Mouse (Mus musculus): Measurements from ENCODE around the gene Vmn2r94. TPM values are rescaled to one million over a fixed set of nuclear protein-coding genes. Genes with fewer than 3 reads are reported as not detected.

Gene Vmn2r94
- polyA plus RNA-seq (2012; rRNA removed) = not detected in 2 replicates

DNA sequence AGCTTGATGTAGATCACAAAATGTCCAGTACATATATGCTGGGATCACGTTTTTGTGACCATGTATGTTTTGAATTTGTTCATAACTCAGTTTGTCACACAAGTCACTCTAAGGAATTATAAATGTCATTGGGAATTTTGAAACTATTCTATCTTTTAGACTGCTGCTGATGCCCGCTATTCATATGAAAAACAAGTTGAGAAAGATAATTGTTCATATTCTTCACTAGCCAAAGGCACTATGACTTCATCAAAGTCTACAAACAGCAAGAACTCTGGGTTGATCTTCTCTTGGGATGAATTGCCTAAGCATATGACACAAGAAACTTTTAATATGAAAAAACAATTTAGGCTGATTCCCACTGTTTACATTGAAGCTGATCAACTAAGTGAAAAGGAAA is at the start of gene Vmn2r94:
Vmn2r94 (minus strand) TSS at position 101 of the 400 bp plus-strand sequence.

DNA sequence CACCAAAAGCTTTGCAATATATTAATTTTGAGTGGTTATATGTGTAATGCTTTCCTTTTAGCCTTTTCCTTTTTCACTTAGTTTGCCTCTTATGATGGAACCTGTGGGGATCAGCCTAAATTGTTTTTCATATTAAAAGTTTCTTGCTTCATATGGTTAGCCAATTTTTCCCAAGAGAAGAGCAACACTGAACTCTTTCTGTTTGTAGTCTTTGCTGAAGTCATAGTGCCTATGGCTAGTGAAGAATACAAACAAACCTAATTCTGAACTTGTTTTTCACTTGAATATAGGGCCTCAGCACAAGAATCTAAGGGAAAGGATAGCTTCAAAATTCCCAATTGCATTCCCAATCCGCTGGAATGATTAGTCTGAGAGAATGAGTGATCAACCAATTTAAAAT is 20.2 kb upstream of the Vmn2r94 start, which contains the start of gene Vmn2r93:
Vmn2r93 (plus strand) TSS at position 301 of the 400 bp plus-strand sequence.

Other genes starting within 250 kb of the Vmn2r94 start
- not detected in 2 replicates for gene Vmn2r124, start 228.3 kb downstream of the Vmn2r94 start, polyA plus RNA-seq (2012; rRNA removed)
- gene Vmn2r91, start 192.7 kb downstream of the Vmn2r94 start, polyA plus RNA-seq (2012; rRNA removed) = not detected in 2 replicates
- not detected in 2 replicates for gene Vmn2r92, start 125.9 kb downstream of the Vmn2r94 start, polyA plus RNA-seq (2012; rRNA removed)
- not detected in 2 replicates for gene Vmn2r93, start 20.3 kb upstream of the Vmn2r94 start, polyA plus RNA-seq (2012; rRNA removed)
- gene Vmn2r95, start 146.3 kb upstream of the Vmn2r94 start, polyA plus RNA-seq (2012; rRNA removed) = not detected in 2 replicates